Mouse (Mus musculus): ENCODE measurements around the gene Arhgap22.

The Arhgap22 gene

GRCm38 (mm10) chr14:33213823-33214766, at the start of gene Arhgap22:
Gene Arhgap22, plus strand, starts transcription at chr14:33214026.
- DNase-seq (ENCODE audit: low read depth) = peak; percentile 78

GRCm38 (mm10) chr14:33168750-33169149, 45.1 kb upstream of the Arhgap22 start:
- DNase-seq (ENCODE audit: low read depth) = no peak

- DNase-seq (ENCODE audit: low read depth) = no peak
These were observed 41.9 kb upstream of the Arhgap22 start for GRCm38 (mm10) chr14:33171942-33172341.

GRCm38 (mm10) chr14:33175059-33175821, 38.6 kb upstream of the Arhgap22 start:
- no peak for DNase-seq (ENCODE audit: low read depth)

- DNase-seq (ENCODE audit: low read depth) = no peak
These were observed 33.7 kb upstream of the Arhgap22 start for GRCm38 (mm10) chr14:33180102-33180501.

GRCm38 (mm10) chr14:33185068-33185800, 28.6 kb upstream of the Arhgap22 start, which contains the start of gene Wdfy4:
Gene Wdfy4, minus strand, starts transcription at chr14:33185508.
- no peak for DNase-seq (ENCODE audit: low read depth)

- no peak for DNase-seq (ENCODE audit: low read depth)
These were observed 26.6 kb upstream of the Arhgap22 start for GRCm38 (mm10) chr14:33187201-33187600.

- no peak for DNase-seq (ENCODE audit: low read depth)
These were observed 24.6 kb upstream of the Arhgap22 start for GRCm38 (mm10) chr14:33189230-33189629.

- DNase-seq (ENCODE audit: low read depth) = no peak
These were observed 23.9 kb upstream of the Arhgap22 start for GRCm38 (mm10) chr14:33189849-33190423.

- DNase-seq (ENCODE audit: low read depth) = no peak
These were observed 23.2 kb upstream of the Arhgap22 start for GRCm38 (mm10) chr14:33190646-33191045.

GRCm38 (mm10) chr14:33193762-33194161, 20.1 kb upstream of the Arhgap22 start:
- DNase-seq (ENCODE audit: low read depth) = no peak

- DNase-seq (ENCODE audit: low read depth) = no peak
These were observed 19.6 kb upstream of the Arhgap22 start for GRCm38 (mm10) chr14:33194241-33194640.

- no peak for DNase-seq (ENCODE audit: low read depth)
These were observed 11.7 kb upstream of the Arhgap22 start for GRCm38 (mm10) chr14:33202161-33202560.

GRCm38 (mm10) chr14:33202885-33203284, 10.9 kb upstream of the Arhgap22 start:
- no peak for DNase-seq (ENCODE audit: low read depth)

GRCm38 (mm10) chr14:33203777-33204176, 10.0 kb upstream of the Arhgap22 start:
- no peak for DNase-seq (ENCODE audit: low read depth)

GRCm38 (mm10) chr14:33205280-33205965, 8.4 kb upstream of the Arhgap22 start:
- peak; percentile 28 for DNase-seq (ENCODE audit: low read depth)

GRCm38 (mm10) chr14:33207011-33207410, 6.8 kb upstream of the Arhgap22 start:
- DNase-seq (ENCODE audit: low read depth) = peak; percentile 44

GRCm38 (mm10) chr14:33208331-33208730, 5.5 kb upstream of the Arhgap22 start:
- no peak for DNase-seq (ENCODE audit: low read depth)

- DNase-seq (ENCODE audit: low read depth) = no peak
These were observed 3.0 kb upstream of the Arhgap22 start for GRCm38 (mm10) chr14:33210806-33211205.

- DNase-seq (ENCODE audit: low read depth) = no peak
These were observed 1.4 kb upstream of the Arhgap22 start for GRCm38 (mm10) chr14:33212271-33212957.

- DNase-seq (ENCODE audit: low read depth) = no peak
These were observed 892 bp upstream of the Arhgap22 start for GRCm38 (mm10) chr14:33212958-33213309.
